Mouse (Mus musculus) inflammation-experienced regulatory T-cells, adult 16 weeks (primary cell): ENCODE data around the gene Abhd18. TPM values are rescaled to one million over a fixed set of nuclear protein-coding genes. Genes with fewer than 3 reads are reported as not detected.

Experiments used
- polyA plus RNA-seq: library from polyadenylated mRNA; unstranded; fragments of 100-300 nt; shearing (Covaris generic); gene quantifications from one replicate; pipeline ENCODE4 v1.2.1, GENCODE M21; 2017

Gene Abhd18
- polyA plus RNA-seq, result 17.9 TPM

GRCm38 (mm10) chr3:40846957-40847017, at the start of gene Abhd18:
Gene Abhd18 (plus strand): TSS chr3:40846970.

DNA sequence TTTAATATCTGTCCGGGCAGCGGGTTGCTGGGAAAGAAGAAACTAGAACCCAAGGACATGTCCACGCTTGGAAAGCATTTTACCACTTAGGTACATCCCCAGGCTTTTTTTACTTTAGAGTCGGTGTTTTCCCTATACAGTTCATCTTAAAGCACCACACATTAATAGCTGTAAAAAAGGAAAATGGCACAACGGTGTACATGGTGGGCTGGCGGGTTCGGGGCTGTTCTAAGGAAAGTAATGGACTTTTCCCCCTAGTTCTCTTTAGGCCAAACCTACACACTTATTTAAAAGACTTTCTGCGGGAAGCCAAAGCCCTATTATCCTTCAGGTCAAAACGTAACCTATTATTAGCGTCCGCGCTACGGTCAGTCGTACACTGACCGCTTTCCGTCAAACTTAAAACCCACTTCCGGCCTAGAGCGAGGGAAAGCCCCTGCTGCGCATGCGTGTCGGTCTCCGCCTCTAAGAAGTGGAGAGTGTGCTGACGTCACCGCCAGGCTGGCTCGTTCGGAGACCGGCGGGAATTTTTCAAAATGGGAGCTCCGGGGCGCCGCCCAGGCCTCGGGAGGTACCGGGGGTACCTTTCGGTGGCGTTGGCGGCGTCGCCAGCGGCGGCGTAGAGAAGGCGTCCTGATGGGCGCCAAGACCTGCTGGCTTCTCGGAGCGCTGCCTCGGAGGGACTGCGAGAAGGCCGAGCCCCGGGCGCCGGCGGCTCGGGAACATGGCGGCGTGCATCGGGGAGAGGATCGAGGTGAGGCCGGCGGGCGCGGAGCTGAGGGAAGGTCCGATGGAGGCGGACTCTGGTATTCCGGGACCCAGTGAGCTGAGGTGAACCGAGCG, 47.0 kb upstream of the Abhd18 start, which contains the start of gene Plk4:
TSS of gene Plk4 (plus strand) at position 490 of the 843 bp plus-strand sequence.

GRCm38 (mm10) chr3:40846473-40846956, 255 bp upstream of the Abhd18 start, which contains the start of gene Mfsd8:
Gene Mfsd8 (minus strand): TSS chr3:40846886.

DNA sequence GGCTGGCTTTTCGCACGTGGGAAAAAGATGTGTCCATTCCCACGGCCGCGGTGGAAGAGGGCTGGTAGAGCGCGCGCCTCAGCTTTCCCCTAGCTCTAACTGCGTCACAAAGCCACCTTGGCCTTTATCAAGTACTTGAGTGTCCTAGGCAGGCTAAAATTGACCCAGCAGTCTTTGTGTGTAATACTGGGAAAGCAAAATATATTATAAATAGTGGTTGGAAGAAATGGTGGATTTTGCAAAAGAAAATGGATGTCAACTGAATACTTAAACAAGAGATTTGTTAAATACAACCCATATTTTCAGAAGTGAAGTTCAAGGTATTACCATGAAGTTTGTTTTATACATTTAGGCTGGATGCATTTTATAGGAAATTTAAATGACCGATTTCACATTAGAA, 55.7 kb downstream of the Abhd18 start, which contains the start of gene 1700034I23Rik:
TSS of gene 1700034I23Rik (minus strand) at position 101 of the 400 bp plus-strand sequence.

DNA sequence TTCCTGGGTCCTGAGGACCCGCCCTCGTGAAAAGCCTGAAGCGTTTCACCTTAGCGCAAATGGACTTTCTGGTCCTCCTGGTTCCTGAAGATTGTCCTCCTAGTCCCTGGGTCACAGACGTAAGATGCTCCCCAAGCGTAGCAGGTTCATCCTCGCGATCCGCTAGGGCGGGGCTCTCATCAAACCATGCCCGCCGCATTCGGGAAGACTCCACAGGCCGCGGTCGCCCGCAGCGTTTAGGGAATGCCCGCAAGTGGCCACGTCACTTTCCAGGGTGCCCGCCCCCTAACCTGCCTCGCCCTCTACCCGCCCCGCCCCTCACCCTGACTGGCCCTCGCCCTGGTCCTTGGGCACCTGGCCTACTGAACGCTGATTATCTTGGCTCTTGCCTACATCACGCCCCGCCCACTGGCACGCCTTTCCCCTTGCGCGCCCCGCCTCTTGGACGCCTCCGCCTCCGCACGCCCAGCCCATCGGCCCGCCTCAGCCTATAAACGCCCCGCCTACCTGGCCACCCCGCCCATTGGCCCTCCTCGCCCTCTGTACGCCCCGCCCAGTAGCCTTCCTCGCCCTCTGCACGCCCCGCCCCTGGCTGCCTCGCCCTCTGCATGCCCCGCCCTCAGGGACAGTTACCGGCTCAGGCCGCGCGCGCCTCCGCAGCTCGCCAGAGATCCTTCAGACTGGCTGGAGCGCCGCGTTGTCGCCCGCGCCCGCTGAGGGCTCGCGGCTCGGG, 102.6 kb downstream of the Abhd18 start, which contains the start of gene Larp1b:
TSS of gene Larp1b (plus strand) at position 659 of the 733 bp plus-strand sequence.

Other genes starting within 250 kb of the Abhd18 start
- not detected for gene Slc25a31, start 138.1 kb upstream of the Abhd18 start, polyA plus RNA-seq
- gene Hspa4l, start 102.5 kb upstream of the Abhd18 start, polyA plus RNA-seq, result 33.7 TPM
- gene Plk4, start 47.0 kb upstream of the Abhd18 start, polyA plus RNA-seq, result 18.4 TPM
- gene Mfsd8, start 84 bp upstream of the Abhd18 start, polyA plus RNA-seq, result 23.8 TPM
- gene 1700034I23Rik, start 55.6 kb downstream of the Abhd18 start, polyA plus RNA-seq, result 0.65 TPM
- gene Larp1b, start 102.9 kb downstream of the Abhd18 start, polyA plus RNA-seq, result 19.7 TPM
- gene Pgrmc2, start 236.1 kb downstream of the Abhd18 start, polyA plus RNA-seq, result 4.1 TPM